Mouse (Mus musculus): Measurements from ENCODE around the gene Tmem238.
A peak's percentile ranks its signal among the peaks of the same experiment; 100 is the strongest.

Tmem238 gene

DNA sequence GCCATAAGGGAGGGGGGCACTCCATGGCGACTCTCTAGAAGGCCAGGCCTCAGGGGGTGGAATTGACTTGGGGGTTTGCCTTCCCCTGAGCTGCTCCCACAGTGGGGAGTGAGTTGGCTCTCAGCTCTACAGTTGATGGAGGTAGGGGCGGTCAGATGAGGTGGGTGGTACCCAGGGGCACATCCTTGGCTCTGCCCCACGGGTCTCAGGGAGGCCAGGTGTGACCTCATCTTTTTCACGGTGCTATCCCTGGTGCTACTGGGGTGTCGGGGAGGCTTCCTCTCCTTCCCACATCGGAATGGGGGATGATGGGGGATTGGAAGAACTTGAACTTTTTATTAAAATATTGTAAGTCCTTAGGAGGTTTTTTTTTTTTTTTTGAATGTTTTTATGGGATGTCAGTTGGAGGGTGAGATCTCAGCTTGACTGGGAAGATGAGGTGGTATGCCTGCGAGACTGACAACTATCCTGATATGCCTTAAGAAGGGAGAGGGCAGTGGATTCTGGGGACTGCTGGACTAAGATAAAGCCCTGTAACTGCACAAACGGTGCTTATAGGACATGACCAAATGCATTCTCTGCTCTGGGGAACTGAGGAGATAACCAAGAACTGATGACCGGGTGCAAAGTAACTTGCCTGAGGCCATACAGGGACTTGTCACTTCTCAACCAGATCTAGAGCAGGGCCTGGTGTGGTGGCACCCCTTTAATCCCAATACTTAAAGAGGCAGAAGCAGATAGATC, 42.1 kb downstream of the Tmem238 start:
- no peak for DNase-seq (ENCODE audit: low spot score)

DNA sequence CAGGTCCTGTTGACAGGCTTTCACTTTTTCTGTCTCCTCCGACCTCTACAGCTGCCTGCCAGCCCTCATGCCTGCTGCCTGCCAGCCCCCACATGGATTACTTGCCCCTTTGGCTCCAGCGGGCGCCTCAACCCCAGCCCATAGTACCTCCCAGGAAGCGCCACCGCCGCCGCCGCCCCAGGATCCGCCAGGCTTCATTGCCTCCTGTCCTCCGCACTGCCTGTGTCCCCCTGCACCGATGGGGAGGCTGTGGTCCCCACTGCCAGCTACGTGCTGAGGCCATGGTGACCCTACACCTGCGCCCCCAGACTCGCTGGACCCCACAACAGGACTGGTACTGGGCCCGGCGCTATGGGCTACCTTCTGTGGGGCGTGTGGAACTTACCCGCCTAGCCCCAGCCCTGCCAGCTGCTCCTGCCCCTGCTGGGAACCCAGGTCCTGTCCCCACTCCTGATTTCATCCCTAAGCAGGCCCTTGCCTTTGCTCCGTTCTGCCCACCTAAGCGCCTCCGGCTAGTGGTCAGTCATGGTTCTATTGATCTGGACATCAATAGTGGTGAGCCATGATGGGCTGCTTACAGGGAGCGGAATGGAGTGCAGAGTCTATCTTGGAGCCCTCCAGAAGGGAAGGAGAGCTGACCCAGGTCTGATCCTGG, 43.0 kb downstream of the Tmem238 start:
- no peak for DNase-seq (ENCODE audit: low spot score)

GRCm38 (mm10) chr7:4744886-4745285, 44.6 kb downstream of the Tmem238 start:
- DNase-seq (ENCODE audit: low spot score): no peak

- no peak for DNase-seq (ENCODE audit: low spot score)
Measured at GRCm38 (mm10) chr7:4743354-4743753, 46.1 kb downstream of the Tmem238 start.

- DNase-seq (ENCODE audit: low spot score): no peak
Measured at GRCm38 (mm10) chr7:4742482-4742819, 47.0 kb downstream of the Tmem238 start.

GRCm38 (mm10) chr7:4741672-4742481, 47.6 kb downstream of the Tmem238 start:
- no peak for DNase-seq (ENCODE audit: low spot score)

GRCm38 (mm10) chr7:4741151-4741550, 48.3 kb downstream of the Tmem238 start:
- DNase-seq (ENCODE audit: low spot score): peak; percentile 59

- peak; percentile 32 for DNase-seq (ENCODE audit: low spot score)
Measured at GRCm38 (mm10) chr7:4740309-4740727, 49.1 kb downstream of the Tmem238 start.

DNA sequence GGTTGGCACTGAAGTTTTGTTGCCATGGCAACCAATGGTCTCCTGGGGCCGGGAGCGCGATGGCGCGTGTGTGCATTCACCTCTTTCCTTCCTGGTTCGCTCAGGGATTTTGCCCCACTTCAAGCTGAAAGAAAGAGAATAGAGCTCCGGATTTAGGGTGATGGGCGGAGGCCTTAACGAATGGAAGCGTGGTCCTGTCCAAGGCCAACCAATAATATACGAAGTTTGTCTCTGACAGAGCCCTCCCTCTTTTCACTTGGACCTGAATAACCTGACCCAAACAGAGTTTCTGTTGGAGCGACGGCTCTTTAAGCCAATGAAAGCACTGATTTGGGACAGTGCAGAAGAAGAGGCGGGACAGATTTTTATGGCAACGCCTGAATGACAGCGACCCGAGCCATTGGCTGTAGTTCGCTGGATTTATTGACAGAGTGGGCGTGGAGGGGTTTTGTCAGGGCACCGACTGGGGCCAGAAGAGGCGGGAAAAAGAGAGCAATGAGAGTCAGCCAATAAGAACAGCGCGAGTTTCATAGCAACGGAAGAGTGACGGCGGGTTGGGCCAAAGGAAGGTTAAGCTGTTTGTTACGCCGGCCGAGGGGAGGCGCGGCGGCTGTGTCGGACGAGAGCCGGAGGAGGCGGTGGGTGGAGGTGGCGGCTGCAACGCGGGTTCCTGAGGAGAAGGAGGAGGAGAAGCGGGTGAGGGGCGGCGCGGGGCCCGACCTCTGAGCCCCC, 49.7 kb downstream of the Tmem238 start, which contains the start of gene Kmt5c:
Kmt5c (plus strand) TSS at position 572 of the 732 bp plus-strand sequence.
- peak; percentile 99 for DNase-seq (ENCODE audit: low spot score)

DNA sequence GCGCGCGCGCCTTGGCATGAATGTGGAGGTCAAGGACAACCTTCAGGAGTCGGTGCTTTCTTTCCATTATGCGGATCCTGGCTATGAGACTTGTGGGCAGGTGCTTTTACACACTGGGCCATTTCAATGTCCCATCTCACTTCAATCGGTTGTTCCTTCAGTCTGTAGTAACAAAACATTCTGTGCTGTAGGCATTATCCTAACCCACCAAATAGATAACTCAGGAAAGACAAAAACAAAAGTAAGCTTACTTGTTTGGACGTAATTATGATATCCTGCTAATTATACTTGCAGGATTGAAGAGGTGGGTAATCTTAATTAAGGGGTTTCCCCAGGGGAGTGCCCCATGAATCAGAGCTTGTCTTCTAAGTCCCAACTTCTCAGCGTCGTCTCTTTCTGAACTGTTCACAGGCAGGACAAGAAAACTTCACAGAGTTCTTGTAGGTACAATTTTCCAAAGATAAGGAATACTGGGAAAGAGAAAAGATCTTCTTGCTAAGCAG, 50.4 kb downstream of the Tmem238 start:
- no peak for DNase-seq (ENCODE audit: low spot score)
